Mouse (Mus musculus) adipocyte (in vitro differentiated cells): ENCODE results near the gene Clrn2.
A peak's percentile ranks its signal among the peaks of the same experiment; 100 is the strongest.
"Not testable (repeated sequence)": the region's sequence is repeated elsewhere in the genome, so short reads cannot be mapped to it uniquely, and the experiment has no call there.

Source experiments
- DNase-seq: peaks from one replicate; pipeline ENCODE4 v3.0.0-alpha.2; 2016; ENCODE audit warnings: low spot score

The Clrn2 gene

GRCm38 (mm10) chr5:45453451-45453850 lies at the start of gene Clrn2:
Gene Clrn2 (plus strand): TSS chr5:45453751.
- no peak for DNase-seq

- no peak for DNase-seq
These were observed 47.4 kb upstream of the Clrn2 start for GRCm38 (mm10) chr5:45406129-45406528.

GRCm38 (mm10) chr5:45416478-45416877 lies 37.1 kb upstream of the Clrn2 start:
- DNase-seq, result no peak

- no peak for DNase-seq
These were observed 35.6 kb upstream of the Clrn2 start for GRCm38 (mm10) chr5:45417859-45418443.

GRCm38 (mm10) chr5:45419841-45420638 lies 33.5 kb upstream of the Clrn2 start:
- no peak for DNase-seq

- DNase-seq, result no peak
These were observed 31.4 kb upstream of the Clrn2 start for GRCm38 (mm10) chr5:45421881-45422844.

GRCm38 (mm10) chr5:45424021-45424886 lies 29.3 kb upstream of the Clrn2 start:
- peak; percentile 72 for DNase-seq

GRCm38 (mm10) chr5:45425771-45426170 lies 27.8 kb upstream of the Clrn2 start:
- not testable (repeated sequence) for DNase-seq

- no peak for DNase-seq
These were observed 27.0 kb upstream of the Clrn2 start for GRCm38 (mm10) chr5:45426416-45427034.

GRCm38 (mm10) chr5:45427891-45428290 lies 25.7 kb upstream of the Clrn2 start:
- DNase-seq, result no peak

- no peak for DNase-seq
These were observed 17.3 kb upstream of the Clrn2 start for GRCm38 (mm10) chr5:45435967-45436950.

GRCm38 (mm10) chr5:45437826-45438225 lies 15.7 kb upstream of the Clrn2 start:
- no peak for DNase-seq

GRCm38 (mm10) chr5:45438301-45438700 lies 15.2 kb upstream of the Clrn2 start:
- DNase-seq, result no peak

GRCm38 (mm10) chr5:45441124-45441523 lies 12.4 kb upstream of the Clrn2 start:
- peak; percentile 38 for DNase-seq

- DNase-seq, result peak; percentile 47
These were observed 11.8 kb upstream of the Clrn2 start for GRCm38 (mm10) chr5:45441745-45442144.

- DNase-seq, result no peak
These were observed 9.3 kb upstream of the Clrn2 start for GRCm38 (mm10) chr5:45444130-45444832.

- DNase-seq, result no peak
These were observed 4.9 kb upstream of the Clrn2 start for GRCm38 (mm10) chr5:45448676-45449075.

GRCm38 (mm10) chr5:45449206-45449605 lies 4.3 kb upstream of the Clrn2 start:
- DNase-seq, result peak; percentile 52
